Mouse (Mus musculus): ENCODE results near the gene Plpp7.

GRCm38 (mm10) chr2:32047323-32047722, 48.0 kb upstream of the Plpp7 start:
- TF ChIP-seq POLR2A (IDR thresholded peaks at IDR 0.05; ENCODE audit: low read depth, low read length): no peak
- TF ChIP-seq CTCF (IDR thresholded peaks at IDR 0.05; ENCODE audit: extremely low read depth, insufficient read length, insufficient replicate concordance, low read depth, low read length): no peak
